ENCODE assay signal across 8 mouse cellular contexts in the genomic region with DNA sequence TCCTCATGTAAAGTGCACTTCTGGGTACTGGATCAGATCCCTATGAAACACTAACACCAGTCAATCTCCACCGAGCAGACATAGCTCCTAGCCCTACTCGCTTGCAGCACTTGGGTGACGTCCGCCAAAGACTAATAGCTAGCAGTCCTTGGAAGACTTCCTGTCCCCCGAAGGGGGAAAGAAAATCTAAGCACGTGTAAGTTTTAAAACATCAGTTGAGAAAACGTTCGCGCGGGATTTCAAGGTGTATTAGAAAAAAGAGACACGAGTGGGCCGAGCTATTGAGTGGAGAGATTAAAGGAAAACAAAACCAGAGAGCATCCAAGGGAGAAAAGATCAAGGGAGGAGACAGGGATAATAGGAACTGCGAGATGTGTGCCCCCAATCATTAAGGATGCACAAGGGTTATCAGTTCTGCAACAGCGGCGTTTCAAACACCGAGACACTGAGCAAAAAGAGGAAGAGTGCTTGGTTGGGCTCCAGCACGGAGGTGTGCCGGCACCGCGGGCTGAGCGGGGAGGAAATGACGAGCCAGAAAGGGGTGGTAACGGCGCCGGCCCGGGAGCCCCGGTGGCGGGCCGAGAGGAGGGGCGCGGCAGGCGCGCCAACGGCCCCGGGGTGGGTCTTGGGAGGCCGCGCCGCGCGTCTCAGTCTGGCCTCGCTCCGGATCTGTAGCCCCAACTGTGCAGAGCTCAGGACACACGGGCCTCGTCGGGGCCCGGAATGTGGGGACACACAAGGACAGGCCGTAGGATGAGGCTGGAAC. TPM values are rescaled to one million over a fixed set of nuclear protein-coding genes. Genes with fewer than 3 reads are reported as not detected.
DNase-seq lines count a peak whose midpoint lies in the region; ATAC-seq and TF ChIP-seq lines count a peak whose summit lies in the region.

No protein-coding gene starts in this region.

- peaks cover 17% of the 10 kb centered on the region for H3K36me3 ChIP-seq in heart, embryonic 14.5 days (ENCODE audit: control insufficient read depth, insufficient read depth, low read length)
- H3K36me3 ChIP-seq in liver, embryonic 12.5 days = peaks cover 34% of the 10 kb centered on the region
- peaks cover 4% of the 10 kb centered on the region for H3K36me3 ChIP-seq in myocyte (ENCODE audit: control insufficient read depth, insufficient read depth)
- peaks cover 6% of the 10 kb centered on the region; the same call in 1 of the 2 replicates for H3K36me3 ChIP-seq in stomach, embryonic 14.5 days (ENCODE audit: control insufficient read depth, insufficient read depth, low read length)

- H3ac ChIP-seq in myocyte (ENCODE audit: control insufficient read depth, insufficient read length) = peak overlapping the region; percentile 60

- no peaks in the 10 kb centered on the region for H3K27me3 ChIP-seq in heart, embryonic 14.5 days (ENCODE audit: control insufficient read depth, insufficient read depth, low read length)
- H3K27me3 ChIP-seq in liver, embryonic 12.5 days (replicated peaks) = no peaks in the 10 kb centered on the region
- H3K27me3 ChIP-seq in myocyte (ENCODE audit: control insufficient read depth, insufficient read depth, insufficient read length) = no peaks in the 10 kb centered on the region
- H3K27me3 ChIP-seq in stomach, embryonic 14.5 days (ENCODE audit: control insufficient read depth, insufficient read depth, low read length) = no peaks in the 10 kb centered on the region

- peaks cover 2% of the 10 kb centered on the region; the same call in 1 of the 2 replicates for H3K4me1 ChIP-seq in brown adipose tissue, adult 24 weeks (ENCODE audit: control insufficient read depth, insufficient read depth, insufficient read length, low read length)
- H3K4me1 ChIP-seq in heart, embryonic 14.5 days (ENCODE audit: control insufficient read depth in 2 of 2, insufficient read depth in 2 of 2, low read length in 2 of 2) = peaks cover 2 to 26% of the 10 kb centered on the region in 2 experiments; a peak in 2 of 4 replicates
- peaks cover 68% of the 10 kb centered on the region for H3K4me1 ChIP-seq in liver, embryonic 12.5 days
- peaks cover 25% of the 10 kb centered on the region; the same call in 1 of the 2 replicates for H3K4me1 ChIP-seq in stomach, embryonic 14.5 days (ENCODE audit: control insufficient read depth, insufficient read depth, low read length)

- H3K4me2 ChIP-seq in heart, embryonic 14.5 days (ENCODE audit: low read length) = peak overlapping the region; percentile 81
- H3K4me2 ChIP-seq in liver, embryonic 12.5 days = peak overlapping the region; percentile 82
- H3K4me2 ChIP-seq in myocyte (ENCODE audit: low read depth) = peak overlapping the region; percentile 81
- peak overlapping the region; percentile 68 for H3K4me2 ChIP-seq in stomach, embryonic 14.5 days (replicated peaks; ENCODE audit: low read depth, low read length)

- H3K9ac ChIP-seq in heart, embryonic 14.5 days (ENCODE audit: low read length) = peak overlapping the region; percentile 100
- H3K9ac ChIP-seq in liver, embryonic 12.5 days = peak overlapping the region; percentile 99
- H3K9ac ChIP-seq in stomach, embryonic 14.5 days (replicated peaks; ENCODE audit: low read depth, low read length) = peak overlapping the region; percentile 100

- peak overlapping the region; percentile 99 for H3K4me3 ChIP-seq in brown adipose tissue, adult 24 weeks (ENCODE audit: insufficient read depth, low read depth, low read length)
- H3K4me3 ChIP-seq in heart, embryonic 14.5 days (ENCODE audit: control insufficient read depth in 1 of 2, insufficient read depth in 1 of 2, low read depth in 1 of 2, low read length in 2 of 2) = peak overlapping the region; percentile 62 to 95
- H3K4me3 ChIP-seq in liver, embryonic 12.5 days = peak overlapping the region; percentile 90
- H3K4me3 ChIP-seq in myocyte = peak overlapping the region; percentile 66
- peak overlapping the region; percentile 88 for H3K4me3 ChIP-seq in stomach, embryonic 14.5 days (ENCODE audit: low read depth, low read length)

- peak; percentile 89 for DNase-seq in CD4-positive, CD25-positive, alpha-beta regulatory T cell, adult 2 months (ENCODE audit: low read depth, low spot score)
- DNase-seq in kidney, postnatal 10 days = peak; percentile 87

- peaks cover 52% of the 10 kb centered on the region for H3K79me2 ChIP-seq in myocyte (ENCODE audit: control insufficient read depth, insufficient read depth)

- no peaks in the 10 kb centered on the region for H3K9me3 ChIP-seq in heart, embryonic 14.5 days (ENCODE audit: control insufficient read depth, low read length)
- no peaks in the 10 kb centered on the region for H3K9me3 ChIP-seq in liver, embryonic 12.5 days (replicated peaks)
- no peaks in the 10 kb centered on the region for H3K9me3 ChIP-seq in stomach, embryonic 14.5 days (ENCODE audit: control insufficient read depth, low read depth, low read length)

- WGBS in heart, embryonic 14.5 days = 0% methylated on average over 47 of the region's 47 CpGs
- WGBS in liver, embryonic 12.5 days (ENCODE audit: insufficient replicate concordance) = under 1% methylated on average over 47 of the region's 47 CpGs
- whole genome bisulfite sequencing in stomach, embryonic 14.5 days = 1% methylated on average over 46 of the region's 47 CpGs

- peak; percentile 54 for TF ChIP-seq POLR2A in myocyte (IDR thresholded peaks at IDR 0.05; ENCODE audit: insufficient read length, low read depth)

- peak overlapping the region; percentile 97 for H3K27ac ChIP-seq in brown adipose tissue, adult 24 weeks (replicated peaks; ENCODE audit: low read depth, low read length)
- peak overlapping the region; percentile 95 to 100 for H3K27ac ChIP-seq in heart, embryonic 14.5 days (replicated peaks in 1 of 2; ENCODE audit: control insufficient read depth in 1 of 2, insufficient read depth in 1 of 2, low read depth in 2 of 2, low read length in 2 of 2)
- H3K27ac ChIP-seq in liver, embryonic 12.5 days = peak overlapping the region; percentile 100
- peak overlapping the region; percentile 100 for H3K27ac ChIP-seq in stomach, embryonic 14.5 days (ENCODE audit: low read length)

- peak; percentile 41 for ATAC-seq in erythroid progenitor cell, adult 5-6 weeks (replicated peaks; ENCODE audit: low FRiP score, poor library complexity, severe bottlenecking)
- ATAC-seq in heart, embryonic 14.5 days (ENCODE audit: insufficient number of reproducible peaks, insufficient read depth, low FRiP score, low read depth) = peak; percentile 22
- peak; percentile 43 for ATAC-seq in liver, embryonic 12.5 days
- peak; percentile 29 for ATAC-seq in stomach, embryonic 14.5 days (ENCODE audit: insufficient number of reproducible peaks, insufficient read depth, low FRiP score, low read depth)

RNA-seq across cellular contexts. Expression of gene Nfya, which starts 1.0 kb away (rescaled TPM):
- polyA plus RNA-seq in brown adipose tissue, adult 24 weeks (2012; ENCODE audit: insufficient read depth, insufficient read length, missing spikeins) = 6.3 and 10.9 TPM in 2 replicates
- total RNA-seq in erythroid progenitor cell, adult 5-6 weeks (2015; ENCODE audit: low replicate concordance) = 133 and 142 TPM in 2 replicates
- total RNA-seq in erythroid progenitor cell, adult 5-6 weeks (2017; ENCODE audit: low replicate concordance) = 69.3 and 110 TPM in 2 replicates
- 13.5 and 16.2 TPM in 2 replicates for polyA plus RNA-seq in heart, embryonic 14.5 days (2014; fragmentation: Nextera tagmentation; extraction: Ambion mirVana)
- 10.9 and 11.3 TPM in 2 replicates for polyA plus RNA-seq in liver, embryonic 12.5 days (2016; fragmentation: Nextera tagmentation; extraction: Ambion mirVana)
- polyA plus RNA-seq in myocyte (2012; fragmentation: generic; extraction: Trizol) = 17.0 TPM
- polyA plus RNA-seq in stomach, embryonic 14.5 days (2014; fragmentation: Nextera tagmentation; extraction: Ambion mirVana) = 24.1 and 26.5 TPM in 2 replicates

RNA-seq across cellular contexts. Expression of gene Oard1, which starts 1.1 kb away (rescaled TPM):
- polyA plus RNA-seq in brown adipose tissue, adult 24 weeks (2012; ENCODE audit: insufficient read depth, insufficient read length, missing spikeins) = 34.0 and 34.6 TPM in 2 replicates
- total RNA-seq in erythroid progenitor cell, adult 5-6 weeks (2015; ENCODE audit: low replicate concordance) = 42.9 and 62.9 TPM in 2 replicates
- total RNA-seq in erythroid progenitor cell, adult 5-6 weeks (2017; ENCODE audit: low replicate concordance) = 81.9 and 87.0 TPM in 2 replicates
- polyA plus RNA-seq in heart, embryonic 14.5 days (2014; fragmentation: Nextera tagmentation; extraction: Ambion mirVana) = 42.6 and 46.4 TPM in 2 replicates
- 56.5 and 58.1 TPM in 2 replicates for polyA plus RNA-seq in liver, embryonic 12.5 days (2016; fragmentation: Nextera tagmentation; extraction: Ambion mirVana)
- polyA plus RNA-seq in myocyte (2012; fragmentation: generic; extraction: Trizol) = 7.5 TPM
- polyA plus RNA-seq in stomach, embryonic 14.5 days (2014; fragmentation: Nextera tagmentation; extraction: Ambion mirVana) = 62.8 and 67.4 TPM in 2 replicates

RNA-seq across cellular contexts. Expression of gene Apobec2, which starts 24.0 kb away (rescaled TPM):
- 11.2 and 20.3 TPM in 2 replicates for polyA plus RNA-seq in brown adipose tissue, adult 24 weeks (2012; ENCODE audit: insufficient read depth, insufficient read length, missing spikeins)
- total RNA-seq in erythroid progenitor cell, adult 5-6 weeks (2015; ENCODE audit: low replicate concordance) = not detected in 2 replicates
- not detected in 2 replicates for total RNA-seq in erythroid progenitor cell, adult 5-6 weeks (2017; ENCODE audit: low replicate concordance)
- polyA plus RNA-seq in heart, embryonic 14.5 days (2014; fragmentation: Nextera tagmentation; extraction: Ambion mirVana) = 233 and 243 TPM in 2 replicates
- 0.83 and 1.2 TPM in 2 replicates for polyA plus RNA-seq in liver, embryonic 12.5 days (2016; fragmentation: Nextera tagmentation; extraction: Ambion mirVana)
- 122 TPM for polyA plus RNA-seq in myocyte (2012; fragmentation: generic; extraction: Trizol)
- 2.9 and 3.5 TPM in 2 replicates for polyA plus RNA-seq in stomach, embryonic 14.5 days (2014; fragmentation: Nextera tagmentation; extraction: Ambion mirVana)

RNA-seq across cellular contexts. Expression of gene Tspo2, which starts 42.6 kb away (rescaled TPM):
- polyA plus RNA-seq in brown adipose tissue, adult 24 weeks (2012; ENCODE audit: insufficient read depth, insufficient read length, missing spikeins) = not detected in 2 replicates
- total RNA-seq in erythroid progenitor cell, adult 5-6 weeks (2015; ENCODE audit: low replicate concordance) = 464 and 482 TPM in 2 replicates
- 322 and 537 TPM in 2 replicates for total RNA-seq in erythroid progenitor cell, adult 5-6 weeks (2017; ENCODE audit: low replicate concordance)
- 3.6 and 5.0 TPM in 2 replicates for polyA plus RNA-seq in heart, embryonic 14.5 days (2014; fragmentation: Nextera tagmentation; extraction: Ambion mirVana)
- 123 and 126 TPM in 2 replicates for polyA plus RNA-seq in liver, embryonic 12.5 days (2016; fragmentation: Nextera tagmentation; extraction: Ambion mirVana)
- polyA plus RNA-seq in myocyte (2012; fragmentation: generic; extraction: Trizol) = not detected
- 0.82 and 1.5 TPM in 2 replicates for polyA plus RNA-seq in stomach, embryonic 14.5 days (2014; fragmentation: Nextera tagmentation; extraction: Ambion mirVana)

RNA-seq across cellular contexts. Expression of gene Unc5cl, which starts 46.0 kb away (rescaled TPM):
- polyA plus RNA-seq in brown adipose tissue, adult 24 weeks (2012; ENCODE audit: insufficient read depth, insufficient read length, missing spikeins) = not detected in 2 replicates
- 13.4 and 20.5 TPM in 2 replicates for total RNA-seq in erythroid progenitor cell, adult 5-6 weeks (2015; ENCODE audit: low replicate concordance)
- 13.2 and 24.1 TPM in 2 replicates for total RNA-seq in erythroid progenitor cell, adult 5-6 weeks (2017; ENCODE audit: low replicate concordance)
- 0.43 TPM in 1 of 2 replicates, not detected in the other for polyA plus RNA-seq in heart, embryonic 14.5 days (2014; fragmentation: Nextera tagmentation; extraction: Ambion mirVana)
- 2.6 and 3.4 TPM in 2 replicates for polyA plus RNA-seq in liver, embryonic 12.5 days (2016; fragmentation: Nextera tagmentation; extraction: Ambion mirVana)
- polyA plus RNA-seq in myocyte (2012; fragmentation: generic; extraction: Trizol) = not detected
- 11.6 and 12.5 TPM in 2 replicates for polyA plus RNA-seq in stomach, embryonic 14.5 days (2014; fragmentation: Nextera tagmentation; extraction: Ambion mirVana)

Comparison
In these comparisons a context has a peak if more than half of its experiments do, and no peak if none do; other contexts are left out.
1. Peak in every context shown above with its lines: DNase-seq, ATAC-seq, H3K4me3 ChIP-seq and H3K27ac ChIP-seq.